Mouse (Mus musculus) cerebellum, adult (tissue): ENCODE results near the gene Krtap4-7.
"Not testable (repeated sequence)": the region's sequence is repeated elsewhere in the genome, so short reads cannot be mapped to it uniquely, and the experiment has no call there.

Experiments
- ATAC-seq: cut with Nextera tagmentation; 2 replicates; pipeline ENCODE4 v1.9.2; 2017; ENCODE audit warnings: mild to moderate bottlenecking, moderate library complexity, mixed read lengths; ENCODE audit not compliant: insufficient number of reproducible peaks, low FRiP score, low TSS enrichment

Krtap4-7 gene

DNA sequence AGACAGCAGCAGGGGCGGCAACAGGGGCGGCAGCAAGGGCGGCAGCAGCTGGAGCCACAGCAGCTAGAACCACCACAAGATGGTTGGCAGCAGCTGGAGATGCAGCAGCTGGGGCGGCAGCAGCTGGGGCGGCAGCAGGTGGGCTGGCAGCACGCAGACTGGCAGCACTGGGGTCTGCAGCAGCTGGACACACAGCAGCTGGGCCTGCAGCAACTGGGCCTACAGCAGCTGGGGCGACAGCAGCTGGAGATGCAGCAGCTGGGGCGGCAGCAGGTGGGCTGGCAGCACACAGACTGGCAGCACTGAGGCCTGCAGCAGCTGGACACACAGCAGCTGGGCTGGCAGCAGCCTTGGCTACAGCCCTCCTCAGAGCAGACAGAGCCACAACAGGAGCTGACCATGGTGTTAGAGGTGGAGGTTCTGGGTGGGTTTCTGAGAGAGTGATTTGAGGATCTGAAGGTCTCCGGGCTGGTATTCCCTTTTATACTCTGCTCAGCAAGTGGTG is at the start of gene Krtap4-7:
Gene Krtap4-7, minus strand, starts transcription at position 455 of the 505 bp plus-strand sequence.
- ATAC-seq: not testable (repeated sequence)

DNA sequence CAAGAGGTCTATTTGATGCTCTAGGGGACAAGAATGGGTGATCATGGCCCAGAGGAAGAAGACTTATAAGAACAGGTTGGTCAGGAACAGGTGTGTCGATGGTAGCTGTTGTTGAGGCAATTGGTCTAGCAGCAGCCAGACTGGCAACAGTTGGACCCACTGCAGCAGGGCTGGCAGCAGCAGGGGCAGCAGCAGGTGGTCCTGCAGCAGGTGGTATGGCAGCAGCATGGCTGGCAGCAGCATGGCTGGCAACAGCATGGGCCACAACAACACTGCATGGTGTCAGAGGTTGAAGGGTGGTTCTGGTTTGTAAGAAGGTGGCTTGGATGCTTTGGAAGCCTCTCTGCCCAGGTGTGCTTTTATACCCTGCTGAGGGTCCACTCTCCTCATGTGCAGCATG is 46.6 kb upstream of the Krtap4-7 start, which contains the start of gene Gm14190:
Gene Gm14190, minus strand, starts transcription at position 278 of the 400 bp plus-strand sequence.
- no peak for ATAC-seq

DNA sequence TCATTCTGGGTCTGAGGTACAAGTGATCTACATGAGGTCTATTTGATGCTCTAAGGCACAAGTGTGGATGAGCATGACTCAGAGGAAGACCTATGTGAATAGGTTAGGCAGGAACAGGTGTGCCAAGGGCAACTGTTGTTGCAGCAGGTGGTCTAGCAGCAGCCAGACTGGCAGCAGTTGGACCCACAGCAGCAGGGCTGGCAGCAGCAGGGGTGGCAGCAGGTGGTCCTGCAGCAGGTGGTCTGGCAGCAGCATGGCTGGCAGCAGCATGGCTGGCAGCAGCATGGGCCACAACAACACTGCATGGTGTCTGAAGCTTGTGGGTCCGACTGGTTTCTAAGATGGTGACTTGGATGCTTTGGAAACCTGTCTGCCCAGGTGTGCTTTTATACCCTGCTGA is 41.3 kb upstream of the Krtap4-7 start:
- ATAC-seq: not testable (repeated sequence)

DNA sequence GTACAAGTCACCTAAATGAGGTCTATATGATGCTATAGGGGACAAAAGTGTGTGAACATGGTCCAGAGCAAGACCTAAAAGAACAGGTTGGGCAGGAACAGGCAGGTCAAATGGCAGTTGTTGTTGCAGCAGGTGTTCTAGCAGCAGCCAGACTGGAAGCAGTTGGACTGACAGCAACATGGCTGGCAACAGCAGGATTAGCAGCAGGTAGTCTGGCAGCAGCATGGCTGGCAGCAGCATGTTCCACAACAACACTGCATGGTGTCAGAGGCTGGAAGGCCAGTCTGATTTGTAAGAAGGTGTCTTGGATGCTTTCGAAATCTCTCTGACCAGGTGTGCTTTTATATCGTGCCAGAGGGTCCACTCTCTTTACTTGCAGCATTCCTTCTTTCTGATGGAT is 39.6 kb upstream of the Krtap4-7 start:
- ATAC-seq: no peak

DNA sequence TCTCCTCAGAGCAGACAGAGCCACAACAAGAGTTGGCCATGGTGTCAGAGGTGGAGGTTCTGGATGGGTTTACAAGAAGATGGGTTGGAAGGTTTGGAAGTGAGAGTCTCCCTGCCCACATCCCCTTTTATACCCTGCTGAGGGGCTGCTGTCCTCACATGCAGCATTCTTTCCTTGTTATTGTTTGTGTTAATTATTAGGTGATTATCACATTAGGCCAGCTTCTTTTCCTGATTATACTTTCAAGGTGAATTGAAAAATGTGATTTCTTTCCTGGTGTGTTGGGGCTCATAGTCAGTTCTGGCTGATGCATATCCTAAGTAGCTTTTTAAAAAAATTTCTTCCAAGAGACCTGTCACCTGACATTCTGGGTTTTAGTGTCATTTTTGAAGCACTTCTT is 22.0 kb upstream of the Krtap4-7 start, which contains the start of gene Krtap4-6:
Gene Krtap4-6, minus strand, starts transcription at position 101 of the 400 bp plus-strand sequence.
- no peak for ATAC-seq

DNA sequence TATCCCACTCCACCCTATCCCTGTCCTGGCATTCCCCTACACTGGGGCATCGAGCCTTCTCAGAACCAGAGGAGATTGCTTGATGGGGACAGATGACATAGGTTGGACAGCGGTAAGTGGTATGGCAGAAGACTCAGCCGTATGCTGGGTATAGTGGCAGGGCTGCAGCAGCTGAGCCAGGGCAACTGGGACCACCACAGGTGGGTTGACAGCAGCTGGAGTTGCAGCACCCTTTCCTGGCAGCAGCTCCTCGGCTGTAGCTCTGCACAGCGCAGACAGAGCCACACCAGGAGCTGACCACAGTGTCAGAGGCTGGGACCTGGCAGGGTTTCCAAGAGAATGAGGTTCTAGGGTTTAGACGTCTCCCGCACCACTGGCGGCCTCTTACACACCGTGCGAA is 18.9 kb upstream of the Krtap4-7 start:
- no peak for ATAC-seq

DNA sequence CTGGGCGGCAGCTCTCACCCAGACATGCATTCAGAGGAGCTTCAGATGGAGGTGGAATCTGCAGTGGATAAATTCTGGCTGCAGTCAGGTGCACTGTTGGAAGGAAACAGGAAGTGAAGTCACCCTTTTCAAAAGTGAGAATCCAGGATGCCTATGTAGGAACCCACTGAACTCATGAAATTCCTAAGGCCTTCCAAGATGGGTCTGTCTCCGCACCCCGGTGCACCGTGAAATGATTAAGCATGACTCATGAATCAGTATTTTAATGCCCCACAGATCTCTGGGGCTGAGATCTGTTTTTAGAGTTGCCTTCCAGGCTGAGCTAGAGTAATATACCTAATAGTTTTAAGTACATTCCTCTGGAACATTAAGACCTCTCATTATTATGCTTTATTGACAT is 15.4 kb upstream of the Krtap4-7 start:
- no peak for ATAC-seq

DNA sequence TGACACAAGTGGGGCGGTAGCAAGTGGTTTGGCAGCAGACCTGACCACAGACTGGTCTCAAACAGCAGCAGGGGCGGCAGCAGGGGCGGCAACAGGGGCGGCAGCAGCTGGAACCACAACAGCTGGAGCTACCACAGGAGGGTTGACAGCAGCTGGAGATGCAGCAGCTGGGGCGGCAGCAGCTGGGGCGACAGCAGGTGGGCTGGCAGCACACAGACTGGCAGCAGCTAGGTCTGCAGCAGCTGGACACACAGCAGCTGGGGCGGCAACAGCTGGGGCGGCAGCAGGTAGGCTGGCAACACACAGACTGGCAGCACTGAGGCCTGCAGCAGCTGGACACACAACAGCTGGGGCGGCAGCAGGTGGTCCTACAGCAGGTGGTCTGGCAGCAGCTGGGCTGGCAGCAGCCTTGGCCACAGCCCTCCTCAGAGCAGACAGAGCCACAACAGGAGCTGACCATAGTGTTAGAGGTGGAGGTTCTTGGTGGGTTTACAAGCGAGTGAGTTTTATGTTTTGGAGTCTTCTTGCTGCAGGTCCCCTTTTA is 14.7 kb upstream of the Krtap4-7 start, which contains the start of gene Gm11563:
Gene Gm11563, minus strand, starts transcription at position 494 of the 544 bp plus-strand sequence.
- ATAC-seq: not testable (repeated sequence)

DNA sequence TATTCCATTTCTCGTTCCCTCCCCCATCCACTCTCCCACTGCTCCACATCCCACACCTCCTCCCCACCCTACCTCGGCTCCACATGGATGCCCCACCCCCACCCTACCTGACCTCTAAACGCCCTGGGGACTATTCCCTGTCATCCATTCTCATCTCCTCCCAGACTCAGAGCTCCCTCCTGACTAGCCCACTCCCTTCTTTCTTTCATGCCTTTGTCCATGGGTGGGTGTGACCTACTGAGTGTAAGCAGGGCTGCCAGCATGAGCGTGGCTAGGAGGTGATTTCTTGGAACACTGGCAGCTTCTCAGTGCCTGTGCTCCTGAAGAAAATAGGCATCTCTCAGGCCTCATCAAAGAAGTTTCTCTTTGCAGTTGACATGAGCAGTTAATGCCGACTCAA is 13.2 kb upstream of the Krtap4-7 start:
- ATAC-seq: no peak

DNA sequence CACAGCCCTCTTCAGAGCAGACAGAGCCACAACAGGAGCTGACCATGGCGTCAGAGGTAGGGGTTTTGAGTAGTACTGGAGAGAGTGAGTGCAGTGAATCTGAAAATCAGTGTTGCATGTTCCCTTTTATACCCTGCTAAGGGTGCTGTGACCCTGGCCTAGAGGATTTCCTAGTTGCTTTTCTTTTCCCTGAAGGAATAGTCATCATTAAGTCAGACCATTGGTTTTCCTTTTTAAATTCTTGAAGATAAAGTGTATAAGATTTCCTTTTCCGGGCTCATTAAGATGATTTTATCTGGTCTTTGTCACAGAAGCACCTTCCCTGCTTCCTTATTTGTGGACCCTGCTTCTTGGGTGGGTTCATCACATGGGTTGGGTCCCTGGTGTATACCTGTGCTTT is 6.2 kb upstream of the Krtap4-7 start, which contains the start of gene Gm11555:
Gene Gm11555, minus strand, starts transcription at position 101 of the 400 bp plus-strand sequence.
- no peak for ATAC-seq

DNA sequence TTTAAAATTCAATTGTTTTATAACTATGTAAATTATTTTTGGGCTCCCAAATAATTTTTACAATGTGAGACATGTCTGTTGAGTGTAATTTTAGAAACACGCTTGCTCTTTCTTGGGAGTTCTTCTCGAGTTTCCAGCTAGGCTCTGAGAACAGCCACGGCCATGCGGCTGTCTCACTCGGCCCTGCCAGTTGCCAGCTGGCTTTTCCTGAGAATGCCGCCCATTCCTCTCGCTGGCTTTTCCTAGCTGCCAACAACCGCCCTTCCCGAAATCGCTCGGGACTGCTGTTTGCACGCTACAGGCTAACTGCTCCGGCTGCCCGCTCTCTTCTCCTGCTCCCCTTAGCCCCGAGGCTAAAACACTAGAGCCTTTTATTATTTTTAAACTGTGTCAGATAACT is 2.6 kb upstream of the Krtap4-7 start:
- ATAC-seq: no peak

DNA sequence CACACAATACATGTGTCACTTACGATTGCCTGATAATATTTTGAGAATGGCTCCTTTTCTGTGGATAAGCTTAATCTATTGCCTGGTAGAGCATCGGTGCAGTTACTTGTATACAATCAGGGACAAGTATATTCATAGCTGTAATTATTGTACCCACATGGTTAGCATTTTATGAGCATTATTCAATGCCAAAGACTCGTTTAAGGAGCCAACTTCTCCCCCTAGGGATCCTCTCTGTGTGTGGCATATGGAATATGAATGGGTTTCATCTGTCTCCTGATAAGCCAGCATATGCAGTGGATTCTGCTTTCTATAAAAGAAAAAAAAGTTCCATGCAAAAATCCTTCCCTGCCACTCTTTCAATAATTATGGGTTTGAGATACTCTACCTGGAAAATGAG is 462 bp upstream of the Krtap4-7 start:
- ATAC-seq: no peak

DNA sequence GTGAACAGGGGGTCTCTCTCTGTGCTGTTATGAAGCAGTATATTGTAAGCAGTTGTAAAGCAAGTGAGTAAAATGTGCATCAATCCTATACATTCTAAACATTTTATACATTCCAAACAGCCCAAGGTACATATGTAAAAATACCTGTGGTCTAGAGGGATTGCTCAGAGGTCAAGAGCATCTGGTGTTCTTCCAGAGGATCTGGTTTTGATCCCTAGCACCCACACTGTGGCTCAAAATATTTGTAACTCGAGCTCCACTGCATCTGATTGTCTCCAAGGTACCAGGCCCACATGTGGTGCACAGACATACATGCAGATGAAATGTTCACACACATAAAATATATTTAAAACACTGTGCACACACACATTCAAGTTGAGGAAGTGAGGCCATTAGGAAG is 3.0 kb downstream of the Krtap4-7 start:
- ATAC-seq: no peak

DNA sequence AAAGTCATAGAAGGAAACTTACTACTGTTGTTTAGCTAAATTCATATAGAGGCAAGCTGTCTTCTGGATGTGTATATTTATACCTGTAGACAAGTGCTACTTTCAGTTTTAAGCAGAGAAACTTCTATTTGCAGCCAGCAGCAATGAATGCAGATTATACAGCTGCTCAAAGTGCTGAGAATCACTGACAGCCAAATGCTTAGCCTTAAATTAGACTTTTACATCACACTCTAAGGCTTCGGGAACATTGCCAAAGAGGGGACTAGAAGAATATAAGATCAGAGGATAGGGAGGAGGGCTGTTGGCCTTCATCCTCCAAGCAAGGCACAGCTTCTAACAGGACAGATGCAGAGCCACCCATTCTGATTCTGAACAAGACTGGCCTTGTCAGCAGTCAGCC is 6.8 kb downstream of the Krtap4-7 start:
- ATAC-seq: no peak

DNA sequence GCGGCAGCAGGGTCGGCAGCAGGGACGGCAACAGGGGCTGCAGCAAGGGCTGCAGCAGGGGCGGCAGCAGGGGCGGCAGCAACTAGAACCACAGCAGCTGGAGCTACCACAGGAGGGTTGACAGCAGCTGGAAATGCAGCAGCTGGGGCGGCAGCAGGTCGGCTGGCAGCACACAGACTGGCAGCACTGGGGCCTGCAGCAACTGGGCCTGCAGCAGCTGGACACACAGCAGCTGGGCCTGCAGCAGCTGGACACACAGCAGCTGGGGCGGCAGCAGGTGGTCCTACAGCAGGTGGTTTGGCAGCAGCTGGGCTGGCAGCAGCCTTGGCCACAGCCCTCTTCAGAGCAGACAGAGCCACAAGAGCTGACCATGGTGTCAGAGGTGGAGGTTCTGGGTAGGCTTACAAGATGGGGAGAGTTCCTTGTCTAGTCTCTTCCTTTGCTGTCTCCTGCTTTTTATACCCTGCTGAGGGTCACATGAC is 9.2 kb downstream of the Krtap4-7 start, which contains the start of gene Krtap4-2:
Gene Krtap4-2, minus strand, starts transcription at position 432 of the 482 bp plus-strand sequence.
- ATAC-seq: no peak

DNA sequence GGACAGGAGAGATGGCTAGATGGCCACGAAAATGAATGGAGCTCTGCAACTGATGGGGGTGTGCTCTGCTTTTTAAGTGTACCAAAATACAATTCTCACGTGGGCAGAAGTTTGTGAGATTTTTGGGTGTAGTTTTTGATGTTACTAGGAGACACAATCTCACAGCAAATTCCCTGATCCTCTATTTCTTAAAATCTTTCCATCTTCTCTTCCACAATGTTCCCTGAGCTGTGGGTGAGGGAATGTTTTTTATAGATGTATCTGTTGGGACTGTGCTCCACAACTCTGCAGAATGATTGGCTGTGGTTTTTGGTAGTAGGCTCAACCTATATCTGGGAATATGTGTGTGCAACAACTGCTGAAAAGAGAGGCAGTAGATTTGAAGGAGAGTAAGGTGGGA is 10.6 kb downstream of the Krtap4-7 start:
- no peak for ATAC-seq

DNA sequence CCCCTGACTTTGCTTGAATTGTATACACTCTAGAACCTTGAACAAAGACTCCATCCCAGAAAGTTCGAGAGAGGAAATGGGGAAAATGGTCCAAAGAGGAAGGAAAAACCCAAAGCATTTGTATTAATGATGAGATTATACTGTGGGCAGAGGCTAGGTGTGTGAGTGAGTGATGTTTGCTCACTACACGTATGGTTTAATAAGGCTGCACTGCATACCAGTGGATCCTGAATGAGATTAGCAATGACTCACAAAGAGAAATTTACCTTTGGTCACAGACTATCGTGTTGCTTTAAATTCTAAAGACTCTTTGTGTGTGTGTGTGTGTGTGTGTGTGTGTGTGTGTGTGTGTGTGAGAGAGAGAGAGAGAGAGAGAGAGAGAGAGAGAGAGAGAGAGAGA is 13.0 kb downstream of the Krtap4-7 start:
- no peak for ATAC-seq

DNA sequence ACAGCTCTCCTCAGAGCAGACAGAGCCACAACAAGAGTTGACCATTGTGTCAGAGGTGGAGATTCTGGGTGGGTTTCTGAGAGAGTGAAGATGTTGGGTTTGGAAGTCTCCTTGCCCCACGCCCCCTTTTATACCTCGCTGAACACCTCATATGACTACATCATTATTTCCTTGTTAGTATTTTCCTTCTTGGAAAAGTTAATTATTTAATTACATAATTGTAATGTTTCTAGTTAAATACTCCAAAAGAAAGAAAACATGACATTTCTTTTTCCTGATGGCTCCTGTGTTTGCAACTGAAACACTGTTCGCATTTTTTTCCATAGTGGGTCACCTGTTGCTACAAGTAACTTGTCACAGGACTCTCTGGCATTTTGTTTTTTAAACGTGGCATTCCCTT is 15.8 kb downstream of the Krtap4-7 start, which contains the start of gene Krtap4-1:
Gene Krtap4-1, minus strand, starts transcription at position 101 of the 400 bp plus-strand sequence.
- ATAC-seq: no peak

DNA sequence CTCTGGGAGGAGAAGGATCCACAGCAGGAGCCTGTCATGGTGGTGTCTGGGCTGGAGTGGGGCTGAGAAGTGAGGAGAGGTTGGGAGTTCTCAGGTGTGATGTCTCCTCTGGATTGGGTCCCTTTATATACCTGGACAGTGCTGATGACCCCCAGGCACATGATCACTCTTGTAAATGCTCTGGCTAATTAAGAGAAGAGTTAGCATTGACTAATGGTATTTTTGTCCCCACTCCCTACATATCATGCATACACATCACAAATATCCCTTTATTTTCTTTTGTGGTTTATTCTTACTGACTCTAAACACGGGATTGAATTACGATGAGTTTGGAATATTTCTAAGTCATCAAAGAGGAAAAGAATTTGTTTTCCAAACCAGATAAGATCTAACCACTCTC is 23.6 kb downstream of the Krtap4-7 start, which contains the start of gene Gm11562:
Gene Gm11562, minus strand, starts transcription at position 101 of the 400 bp plus-strand sequence.
- ATAC-seq: no peak

DNA sequence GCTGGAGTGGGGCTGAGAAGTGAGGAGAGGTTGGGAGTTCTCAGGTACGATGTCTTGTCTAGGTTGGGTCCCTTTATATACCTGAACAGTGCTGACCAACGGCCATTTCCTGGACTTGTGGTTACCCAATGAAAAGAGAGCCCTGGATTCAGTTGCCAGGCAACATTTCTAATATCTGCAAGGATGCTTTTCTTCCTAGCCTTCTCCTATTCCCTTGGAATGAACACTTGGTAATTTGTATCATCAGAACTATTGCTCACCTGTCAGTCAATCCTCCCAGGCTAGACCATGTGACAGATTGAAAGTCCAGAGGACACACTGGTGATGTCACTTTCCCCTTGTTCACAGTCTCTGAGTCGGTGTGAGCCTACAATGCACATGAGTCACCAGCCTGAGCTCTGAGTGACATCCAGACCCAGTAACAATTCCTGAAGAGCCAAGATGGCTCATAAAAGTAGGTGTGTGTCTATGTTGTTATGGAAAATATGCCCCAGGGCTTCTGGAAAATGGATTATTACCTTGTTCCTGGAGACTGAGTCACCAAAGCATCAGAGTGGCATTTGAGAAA is 29.0 kb downstream of the Krtap4-7 start, which contains the start of gene Krtap2-4:
Gene Krtap2-4, minus strand, starts transcription at position 51 of the 568 bp plus-strand sequence.
- ATAC-seq: no peak

DNA sequence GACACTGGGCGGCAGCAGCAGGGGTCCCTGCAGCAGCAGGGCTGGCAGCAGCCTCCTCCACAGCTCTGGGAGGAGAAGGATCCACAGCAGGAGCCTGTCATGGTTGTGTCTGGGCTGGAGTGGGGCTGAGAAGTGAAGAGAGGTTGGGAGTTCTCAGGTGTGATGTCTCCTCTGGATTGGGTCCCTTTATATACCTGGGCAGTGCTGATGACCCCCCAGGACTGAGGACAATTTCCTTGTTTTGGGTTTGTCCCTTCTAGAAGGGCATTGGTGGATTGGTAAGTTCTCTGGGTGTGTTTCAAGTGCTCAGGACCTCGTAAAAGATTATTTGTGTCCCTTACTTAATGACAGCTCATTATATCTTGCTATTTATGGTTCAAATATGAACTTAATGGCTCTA is 33.8 kb downstream of the Krtap4-7 start, which contains the start of gene Gm11937:
Gene Gm11937, minus strand, starts transcription at position 101 of the 400 bp plus-strand sequence.
- ATAC-seq: not testable (repeated sequence)
